ENCODE assay signal across 19 mouse cellular contexts in genomic region chr4:31689083-31689482, GRCm38 (mm10).
"Had no signal": no experiment of that assay in that cellular context is flagged by ENCODE, and none has a peak within 500 bp of the region (broad histone marks: within the 10 kb centered on the region; RNA-seq: fewer than 3 reads in every experiment).

No protein-coding gene starts in this region.

- ATAC-seq: liver, embryonic 12.5 days; midbrain, embryonic 13.5 days; midbrain, embryonic 15.5 days had no signal

- H3K4me1 ChIP-seq: limb, embryonic 13.5 days; limb, embryonic 15.5 days; liver, embryonic 12.5 days; midbrain, embryonic 10.5 days; midbrain, embryonic 13.5 days; midbrain, embryonic 15.5 days; neural tube, embryonic 13.5 days; neural tube, embryonic 15.5 days had no signal

- H3K27ac ChIP-seq: limb, embryonic 13.5 days; limb, embryonic 15.5 days; liver, embryonic 12.5 days; liver, embryonic 14.5 days; midbrain, embryonic 10.5 days; midbrain, embryonic 13.5 days; midbrain, embryonic 15.5 days; neural tube, embryonic 13.5 days; neural tube, embryonic 15.5 days had no signal

- H3K4me2 ChIP-seq: limb, embryonic 13.5 days; limb, embryonic 15.5 days; liver, embryonic 12.5 days; midbrain, embryonic 13.5 days; midbrain, embryonic 15.5 days; neural tube, embryonic 13.5 days; neural tube, embryonic 15.5 days had no signal

- H3K27me3 ChIP-seq: limb, embryonic 13.5 days; limb, embryonic 15.5 days; liver, embryonic 12.5 days; midbrain, embryonic 13.5 days; midbrain, embryonic 15.5 days; neural tube, embryonic 13.5 days; neural tube, embryonic 15.5 days had no signal

- H3K36me3 ChIP-seq: limb, embryonic 13.5 days; limb, embryonic 15.5 days; liver, embryonic 12.5 days; midbrain, embryonic 10.5 days; midbrain, embryonic 13.5 days; midbrain, embryonic 15.5 days; neural tube, embryonic 13.5 days; neural tube, embryonic 15.5 days had no signal

- H3K9ac ChIP-seq: limb, embryonic 13.5 days; limb, embryonic 15.5 days; liver, embryonic 12.5 days; liver, embryonic 14.5 days; midbrain, embryonic 13.5 days; midbrain, embryonic 15.5 days; neural tube, embryonic 13.5 days; neural tube, embryonic 15.5 days had no signal

- H3K4me3 ChIP-seq: limb, embryonic 13.5 days; limb, embryonic 15.5 days; liver, embryonic 12.5 days; midbrain, embryonic 10.5 days; midbrain, embryonic 13.5 days; midbrain, embryonic 15.5 days; myocyte; neural tube, embryonic 13.5 days; neural tube, embryonic 15.5 days had no signal

- DNase-seq: lung, postnatal 36 days; retina, postnatal 1 day; right cerebral cortex, adult 18-20 months; right cerebral cortex, postnatal 25 days; right cerebral cortex, postnatal 4 days; spleen, adult 18-20 months; thymus, adult 18-20 months; thymus, postnatal 14 days; thymus, postnatal 36 days had no signal

- H3K9me3 ChIP-seq: limb, embryonic 13.5 days; limb, embryonic 15.5 days; liver, embryonic 12.5 days; midbrain, embryonic 10.5 days; midbrain, embryonic 13.5 days; midbrain, embryonic 15.5 days; neural tube, embryonic 13.5 days; neural tube, embryonic 15.5 days had no signal
